Mouse (Mus musculus) embryonic fibroblast, embryonic 13.5 days (primary cell): ENCODE data around the gene Cck.

Experiments used
- CTCF ChIP-seq: IDR thresholded peaks from 2 replicates; pipeline ENCODE4 v1.5.1; 2011; ENCODE audit warnings: mild to moderate bottlenecking, control low read depth, low read length, moderate library complexity, borderline replicate concordance; ENCODE audit not compliant: insufficient read depth
- POLR2A ChIP-seq: IDR thresholded peaks from 2 replicates; pipeline ENCODE4 v1.6.1; 2011; ENCODE audit warnings: low read depth, mild to moderate bottlenecking, control low read depth, low read length, moderate library complexity

DNA sequence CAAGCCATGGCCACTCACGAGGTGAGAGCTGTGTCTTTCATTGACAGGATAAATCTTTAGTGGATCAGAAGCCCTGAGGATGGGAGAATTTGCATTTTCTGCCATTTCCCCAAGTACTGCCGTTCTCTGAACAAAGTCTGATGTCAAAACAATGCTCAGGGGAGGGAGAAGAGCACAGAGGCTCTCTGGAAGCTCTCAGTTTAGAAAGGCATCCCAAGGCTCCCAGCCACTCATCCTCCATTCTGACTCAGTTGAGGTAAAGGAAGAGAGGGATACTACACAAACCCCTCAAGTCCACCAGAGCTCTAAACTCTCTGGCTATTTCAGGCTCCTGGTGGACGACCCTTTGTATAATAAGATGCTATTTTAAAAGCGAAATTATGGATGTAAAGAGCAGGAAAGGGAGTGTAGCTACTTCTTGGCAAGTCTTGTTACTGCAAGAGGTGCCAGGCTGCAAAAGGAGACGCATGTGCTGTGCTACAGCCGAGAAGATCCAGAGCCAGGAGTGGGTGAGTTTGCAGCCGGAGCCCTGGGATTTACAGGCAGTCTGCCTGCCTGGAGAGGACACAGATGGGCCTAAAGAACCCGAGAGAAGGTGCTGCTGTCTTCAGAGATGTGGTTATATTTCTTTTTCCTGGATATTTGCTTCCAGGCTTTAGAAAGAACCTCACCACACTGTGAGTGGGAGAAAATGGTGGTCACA, 11.1 kb upstream of the Cck start:
- TF ChIP-seq POLR2A (no peak), CTCF (no peak)
